In genomic region chr2:168113692-168114091, GRCm38 (mm10) we compare ENCODE assay signal across 14 mouse cellular contexts. TPM values are rescaled to one million over a fixed set of nuclear protein-coding genes. Genes with fewer than 3 reads are reported as not detected.
A peak's percentile ranks its signal among the peaks of the same experiment; 100 is the strongest.
DNase-seq lines count a peak whose midpoint lies in the region; ATAC-seq and TF ChIP-seq lines count a peak whose summit lies in the region.
"Had no signal": no experiment of that assay in that cellular context is flagged by ENCODE, and none has a peak within 500 bp of the region (broad histone marks: within the 10 kb centered on the region; RNA-seq: fewer than 3 reads in every experiment).

No protein-coding gene starts in this region.

- no peaks in the 10 kb centered on the region for H3K36me3 ChIP-seq in heart, embryonic 10.5 days
- no peaks in the 10 kb centered on the region for H3K36me3 ChIP-seq in heart, adult 2 months (ENCODE audit: control insufficient read depth, insufficient read depth, low read length)
- no peaks in the 10 kb centered on the region for H3K36me3 ChIP-seq in ES-Bruce4 (ENCODE audit: control insufficient read depth, insufficient read depth, low read length, poor library complexity, severe bottlenecking)
- H3K36me3 ChIP-seq: embryonic facial prominence, embryonic 10.5 days; hindbrain, embryonic 15.5 days had no signal

- TF ChIP-seq POLR2A in heart, adult 2 months (IDR thresholded peaks at IDR 0.05; ENCODE audit: insufficient read depth, low read depth, low read length) = no peak
- TF ChIP-seq POLR2A in ES-Bruce4 (IDR thresholded peaks at IDR 0.05; ENCODE audit: insufficient read depth, low read length) = no peak

- WGBS in heart, embryonic 10.5 days = 74% methylated on average over 5 of the region's 5 CpGs
- WGBS in heart, adult 2 months = 56% methylated on average over 5 of the region's 5 CpGs

- no peak for TF ChIP-seq EP300 in heart, adult 2 months (IDR thresholded peaks at IDR 0.05; ENCODE audit: insufficient read depth, low read depth, low read length)
- peak; percentile 20; the same call in 1 of the 2 replicates for TF ChIP-seq EP300 in ES-Bruce4 (IDR thresholded peaks at IDR 0.05; ENCODE audit: insufficient read depth, low read depth, low read length)

- H3K4me1 ChIP-seq in heart, embryonic 10.5 days = peaks cover 41% of the 10 kb centered on the region
- H3K4me1 ChIP-seq in heart, adult 2 months (ENCODE audit: control insufficient read depth, insufficient read depth, low read length) = no peaks in the 10 kb centered on the region
- peaks cover 15% of the 10 kb centered on the region for H3K4me1 ChIP-seq in ES-Bruce4 (ENCODE audit: control insufficient read depth, insufficient read depth, low read length)

- TF ChIP-seq CTCF in heart, adult 2 months (IDR thresholded peaks at IDR 0.05) = no peak
- TF ChIP-seq CTCF in left cerebral cortex, adult 2 months (IDR thresholded peaks at IDR 0.05) = peak; percentile 13
- peak; percentile 34 for TF ChIP-seq CTCF in ES-Bruce4 (IDR thresholded peaks at IDR 0.05; ENCODE audit: low read depth, low read length)

- peak; percentile 37 for ATAC-seq in granulocyte monocyte progenitor cell, adult 5-6 weeks (replicated peaks; ENCODE audit: poor library complexity, severe bottlenecking)

- no peaks in the 10 kb centered on the region for H3K79me2 ChIP-seq in heart, adult 2 months (replicated peaks; ENCODE audit: control insufficient read depth, insufficient read depth, low read length)

- DNase-seq in heart, embryonic 10.5 days (ENCODE audit: low spot score) = no peak
- DNase-seq in heart, adult 2 months = no peak
- DNase-seq in left cerebral cortex, adult 2 months (ENCODE audit: extremely low spot score in 1 of 2, low spot score in 2 of 2) = no peak
- no peak for DNase-seq in left cerebral cortex, adult 11 months (ENCODE audit: low spot score)
- no peak for DNase-seq in cerebellum, adult 11 months
- DNase-seq in adrenal gland, postnatal 36 days = no peak
- DNase-seq: cerebellum, adult 18-20 months; gastrocnemius, postnatal 14 days; lung, postnatal 36 days; right cerebral cortex, postnatal 25 days had no signal

- H3K9ac ChIP-seq in heart, adult 2 months (ENCODE audit: low read depth, low read length) = no peak overlapping the region
- H3K9ac ChIP-seq in ES-Bruce4 (ENCODE audit: low read depth, poor library complexity, severe bottlenecking) = no peak overlapping the region
- H3K9ac ChIP-seq: hindbrain, embryonic 15.5 days had no signal

- no peaks in the 10 kb centered on the region for H3K9me3 ChIP-seq in heart, embryonic 10.5 days
- no peaks in the 10 kb centered on the region for H3K9me3 ChIP-seq in ES-Bruce4 (replicated peaks; ENCODE audit: control insufficient read depth, insufficient read depth, low read length, poor library complexity, severe bottlenecking)
- H3K9me3 ChIP-seq: embryonic facial prominence, embryonic 10.5 days; hindbrain, embryonic 15.5 days had no signal

- intact Hi-C loops in heart, adult 2 months (cut with DNase I) = loop anchor here (5.0 to 10.0 kb wide), 2 partner anchors 94 to 331 kb away; partner anchors contain the start of gene Adnp
- intact Hi-C loops in left cerebral cortex, adult 2 months (cut with DNase I) = loop anchor here (2.0 to 10.0 kb wide), 2 partner anchors 91 to 331 kb away; no protein-coding TSS in a partner anchor

- peaks cover 5% of the 10 kb centered on the region for H3K27me3 ChIP-seq in heart, embryonic 10.5 days (ENCODE audit: insufficient read depth, poor library complexity, severe bottlenecking)
- 0 out of 2 replicates have a peak, but pooled peaks cover 2% of the 10 kb centered on the region for H3K27me3 ChIP-seq in heart, adult 2 months (ENCODE audit: control insufficient read depth, insufficient read depth, low read length)
- H3K27me3 ChIP-seq in ES-Bruce4 (ENCODE audit: control insufficient read depth, insufficient read depth, low read length, poor library complexity, severe bottlenecking) = no peaks in the 10 kb centered on the region
- H3K27me3 ChIP-seq: hindbrain, embryonic 15.5 days had no signal

- 0 out of 2 replicates have a peak overlapping the region, but pooled peaks have one; percentile 52 for H3K27ac ChIP-seq in heart, embryonic 10.5 days
- no peak overlapping the region for H3K27ac ChIP-seq in heart, adult 2 months
- no peak overlapping the region for H3K27ac ChIP-seq in left cerebral cortex, adult 2 months
- no peak overlapping the region for H3K27ac ChIP-seq in ES-Bruce4 (ENCODE audit: insufficient read depth, low read length)
- H3K27ac ChIP-seq: hindbrain, embryonic 15.5 days had no signal

- H3K4me3 ChIP-seq in heart, embryonic 10.5 days = no peak overlapping the region
- no peak overlapping the region for H3K4me3 ChIP-seq in heart, adult 2 months
- H3K4me3 ChIP-seq in left cerebral cortex, adult 2 months = no peak overlapping the region
- H3K4me3 ChIP-seq in ES-Bruce4 (ENCODE audit: low read depth, low read length) = no peak overlapping the region
- H3K4me3 ChIP-seq: embryonic facial prominence, embryonic 10.5 days; hindbrain, embryonic 15.5 days had no signal

RNA-seq across cellular contexts. Expression of gene Pard6b, which starts 32.9 kb away (rescaled TPM):
- 12.2 and 15.0 TPM in 2 replicates for polyA plus RNA-seq in heart, embryonic 10.5 days (2016; fragmentation: Nextera tagmentation; extraction: Ambion mirVana)
- total RNA-seq in heart, adult 2 months (2021) = 1 to 10 TPM; 2.0 to 2.2 TPM
- polyA plus RNA-seq in heart, adult 2 months (2012; rRNA removed) = 2.4 TPM in 2 replicates
- total RNA-seq in left cerebral cortex, adult 2 months (2021) = 1 to 10 TPM; 5.5 to 6.8 TPM
- polyA plus RNA-seq in ES-Bruce4 (2011; ENCODE audit: insufficient read depth, insufficient read length, low read depth, missing spikeins) = 55.0 and 55.3 TPM in 2 replicates
- total RNA-seq in granulocyte monocyte progenitor cell, adult 5-6 weeks (2014; fragmentation: Nextera tagmentation) = 0.58 TPM in 1 of 2 replicates, not detected in the other
- 0.04 and 0.21 TPM in 2 replicates for total RNA-seq in granulocyte monocyte progenitor cell, adult 5-6 weeks (2017)
- 1 to 10 TPM in 1 of 2 experiments, under 1 TPM in 1; 0.99 to 1.3 TPM for total RNA-seq in adrenal gland, postnatal 36 days (2021)
